Mouse (Mus musculus): Measurements from ENCODE around the gene 4921504E06Rik.

Gene 4921504E06Rik

GRCm38 (mm10) chr2:19553821-19554592 lies at the start of gene 4921504E06Rik:
Gene 4921504E06Rik (minus strand): TSS chr2:19553914.
- peak; percentile 44 for DNase-seq

- DNase-seq = no peak
Measured at GRCm38 (mm10) chr2:19601386-19601925, 47.7 kb upstream of the 4921504E06Rik start.

DNA sequence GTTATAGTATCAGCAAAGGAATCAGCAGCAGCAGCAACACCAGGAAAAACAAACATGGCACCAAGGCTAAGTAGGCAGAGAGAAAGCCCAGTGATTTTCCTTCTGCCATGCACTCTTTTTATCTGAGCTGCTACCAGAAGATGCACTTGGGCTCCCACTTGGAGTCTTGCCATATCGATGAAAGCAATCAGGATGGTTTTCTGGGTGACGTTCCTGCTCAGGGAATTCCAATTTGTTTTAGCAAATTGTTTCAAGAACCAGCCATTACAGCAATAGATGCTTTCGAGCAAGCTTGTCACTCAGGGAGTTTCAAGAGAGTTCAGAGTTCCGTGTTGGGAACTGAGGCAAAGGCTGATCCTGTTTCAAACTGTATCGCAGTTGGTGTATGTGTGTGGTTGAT lies 47.1 kb upstream of the 4921504E06Rik start:
- no peak for DNase-seq

GRCm38 (mm10) chr2:19599801-19600200 lies 46.1 kb upstream of the 4921504E06Rik start:
- no peak for DNase-seq

DNA sequence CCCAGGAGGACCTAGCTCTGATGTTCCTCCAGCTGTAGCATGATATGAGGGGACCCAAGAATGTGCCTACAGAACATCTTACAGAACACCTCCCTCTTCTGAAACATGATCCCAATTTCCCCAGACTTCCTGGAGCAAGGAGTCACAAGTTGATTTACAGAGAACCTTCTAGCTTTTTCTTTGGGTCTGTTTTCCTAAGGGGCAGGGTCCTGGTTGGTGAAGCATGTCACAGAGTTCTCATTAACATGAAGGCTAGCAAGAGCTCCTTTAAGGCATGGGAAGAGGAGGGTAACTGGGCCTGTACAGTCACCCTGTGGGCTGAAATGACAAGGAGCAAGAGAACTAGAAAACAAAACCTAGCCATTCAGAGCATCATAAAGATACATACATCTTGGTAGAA lies 43.3 kb upstream of the 4921504E06Rik start:
- no peak for DNase-seq

GRCm38 (mm10) chr2:19596426-19596825 lies 42.7 kb upstream of the 4921504E06Rik start:
- DNase-seq = no peak

GRCm38 (mm10) chr2:19594856-19595255 lies 41.1 kb upstream of the 4921504E06Rik start:
- no peak for DNase-seq

DNA sequence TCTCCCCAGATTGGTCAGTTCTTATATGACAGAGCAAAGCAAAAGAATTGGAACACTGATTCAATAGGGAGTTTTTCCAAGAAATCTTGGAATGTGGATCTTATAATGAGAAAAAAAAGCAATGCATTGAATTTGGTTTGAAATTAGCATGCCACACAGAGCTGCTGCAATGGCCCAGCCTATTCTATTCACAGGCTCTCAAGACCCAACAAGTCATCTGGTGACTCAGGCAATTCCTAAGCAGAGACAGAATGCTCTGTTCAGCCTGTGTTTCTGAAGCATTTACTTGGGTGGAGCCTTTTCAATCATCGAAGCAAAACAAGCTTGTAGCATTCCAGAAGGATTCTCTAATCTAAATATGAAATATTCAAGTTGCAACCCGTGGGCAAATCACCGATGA lies 26.1 kb upstream of the 4921504E06Rik start:
- DNase-seq = no peak

GRCm38 (mm10) chr2:19579180-19579579 lies 25.5 kb upstream of the 4921504E06Rik start:
- no peak for DNase-seq

- DNase-seq = no peak
Measured at GRCm38 (mm10) chr2:19562114-19562829, 8.6 kb upstream of the 4921504E06Rik start.

DNA sequence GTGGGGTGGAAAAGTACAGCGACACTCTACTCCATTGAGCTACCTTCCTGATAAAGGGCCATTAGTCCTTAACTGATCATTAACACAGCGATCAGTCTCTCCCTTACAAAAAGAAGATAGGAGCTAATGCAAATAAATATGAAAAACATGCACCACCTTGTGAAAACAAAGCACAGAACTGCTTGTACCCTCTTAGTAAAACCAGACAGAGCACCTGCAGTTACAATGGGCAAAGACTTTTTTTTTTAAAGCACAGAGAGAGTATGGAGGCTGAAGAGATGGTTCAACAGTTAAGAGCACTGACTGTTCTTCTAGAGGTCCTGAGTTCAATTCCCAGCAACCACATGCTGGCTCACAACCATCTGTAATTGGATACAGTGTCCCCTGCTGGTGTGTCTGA lies 6.9 kb upstream of the 4921504E06Rik start:
- no peak for DNase-seq

DNA sequence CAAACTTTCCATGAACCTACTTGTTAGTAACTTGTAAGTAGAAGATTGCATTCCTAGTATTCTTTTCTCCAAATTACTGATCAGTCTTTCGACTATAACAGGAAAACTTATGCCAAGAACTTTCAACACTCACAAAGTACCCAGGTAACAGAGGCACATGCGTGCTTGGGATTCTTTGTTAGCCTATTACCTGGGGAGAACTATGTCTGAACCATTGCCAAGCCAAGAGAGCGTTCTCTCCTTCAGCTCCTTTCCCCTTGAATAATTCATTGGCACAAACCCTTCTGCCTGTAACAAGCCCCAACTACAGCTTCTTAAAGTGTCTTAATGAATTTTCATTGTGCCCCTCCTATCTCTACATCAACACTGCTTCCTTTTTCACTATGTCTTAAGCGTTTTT lies 6.4 kb upstream of the 4921504E06Rik start:
- DNase-seq = no peak

GRCm38 (mm10) chr2:19551396-19551795 lies 2.3 kb downstream of the 4921504E06Rik start:
- no peak for DNase-seq

- DNase-seq = no peak
Measured at GRCm38 (mm10) chr2:19540906-19541305, 12.8 kb downstream of the 4921504E06Rik start.

GRCm38 (mm10) chr2:19529428-19529827 lies 24.3 kb downstream of the 4921504E06Rik start:
- no peak for DNase-seq

GRCm38 (mm10) chr2:19528797-19529196 lies 24.9 kb downstream of the 4921504E06Rik start:
- DNase-seq = peak; percentile 22

DNA sequence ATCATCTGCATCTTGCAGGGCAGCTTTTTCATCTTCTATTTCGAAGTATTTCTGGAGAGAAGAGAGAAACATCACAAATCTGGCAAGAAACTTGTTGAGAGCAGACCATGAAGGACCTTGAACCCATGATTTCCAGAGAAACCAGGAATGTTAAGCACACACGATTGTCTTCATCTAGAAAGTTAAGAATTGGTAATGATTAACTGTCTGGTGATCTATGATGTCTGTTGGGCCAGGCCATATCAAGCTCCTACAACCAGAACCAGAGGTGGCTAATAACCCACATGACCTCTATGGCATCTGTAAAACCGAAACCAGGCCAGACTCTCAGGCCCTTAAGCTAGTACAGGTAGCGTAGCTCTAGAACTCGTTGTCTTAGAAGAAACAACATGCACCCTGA lies 29.6 kb downstream of the 4921504E06Rik start:
- no peak for DNase-seq

GRCm38 (mm10) chr2:19521662-19522061 lies 32.1 kb downstream of the 4921504E06Rik start:
- DNase-seq = no peak

DNA sequence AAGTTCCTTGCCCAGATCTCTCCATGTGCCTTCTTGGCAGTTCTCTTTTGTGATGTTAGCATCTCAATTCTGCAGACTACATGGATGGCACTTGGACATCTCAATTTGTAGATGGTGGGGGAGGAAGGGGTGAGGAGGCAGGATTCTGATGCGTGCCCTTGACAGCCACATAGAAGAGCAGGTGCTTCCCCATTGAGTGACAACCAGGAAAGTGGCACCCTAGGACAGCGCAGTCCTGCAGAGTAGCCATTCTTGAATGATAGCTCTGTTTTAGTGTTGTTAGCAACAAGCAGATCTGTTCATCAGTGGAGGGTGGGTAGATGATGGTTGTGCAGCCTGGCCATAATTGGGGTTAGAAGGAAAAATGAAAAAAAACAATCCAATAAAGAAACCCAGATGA lies 33.1 kb downstream of the 4921504E06Rik start:
- DNase-seq = no peak

DNA sequence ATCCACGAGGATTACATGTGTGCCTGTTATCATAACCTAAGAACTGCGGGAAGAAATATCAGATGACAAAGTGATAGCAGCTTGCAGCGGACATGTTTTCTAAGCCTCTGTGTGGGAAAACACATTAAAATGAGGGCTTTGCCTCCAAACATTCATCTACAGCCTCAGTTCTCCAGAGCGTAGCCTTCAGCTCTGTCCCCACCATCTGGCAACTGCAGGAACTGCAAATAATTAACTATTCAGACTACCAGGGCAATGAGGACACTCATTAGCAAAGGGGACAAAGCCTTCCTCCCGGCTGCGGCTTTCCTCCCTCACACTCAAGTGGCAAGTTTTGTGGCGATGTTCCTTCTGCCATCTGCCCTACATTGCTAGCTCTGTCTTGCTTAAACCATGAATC lies 33.9 kb downstream of the 4921504E06Rik start:
- DNase-seq = peak; percentile 27

GRCm38 (mm10) chr2:19517952-19518351 lies 35.8 kb downstream of the 4921504E06Rik start:
- no peak for DNase-seq

- DNase-seq = no peak
Measured at GRCm38 (mm10) chr2:19512381-19512780, 41.3 kb downstream of the 4921504E06Rik start.

- no peak for DNase-seq
Measured at GRCm38 (mm10) chr2:19511032-19511431, 42.7 kb downstream of the 4921504E06Rik start.

DNA sequence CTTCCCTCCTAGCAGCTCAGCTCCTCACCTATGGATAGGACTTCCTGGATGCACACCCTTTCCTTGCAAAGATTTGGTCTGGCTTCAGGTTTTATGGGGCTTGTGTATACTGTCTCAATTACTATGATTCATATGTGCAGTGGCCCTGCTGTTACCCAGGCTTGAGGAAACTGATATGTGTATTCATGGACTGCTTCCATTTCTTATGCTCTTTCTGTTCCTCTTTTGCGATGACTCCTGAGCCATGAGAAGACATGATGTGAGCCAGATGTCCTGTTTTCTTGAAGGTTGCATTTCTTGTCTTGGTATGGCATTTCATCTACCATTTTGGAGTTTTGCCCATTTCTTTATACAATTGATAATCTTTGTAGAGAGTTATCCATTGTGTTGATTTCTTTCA lies 48.0 kb downstream of the 4921504E06Rik start:
- DNase-seq = no peak

Data from cerebellum, adult 9-11 months (tissue).